Mouse (Mus musculus) liver, embryonic 12.5 days (tissue): ENCODE results near the gene Tspan2. TPM values are rescaled to one million over a fixed set of nuclear protein-coding genes. Genes with fewer than 3 reads are reported as not detected.

Source experiments
- ATAC-seq: fragments of 200-750 bp; cut with Nextera tagmentation; 2 replicates; pipeline ENCODE4 v1.8.0; 2017; ENCODE audit warnings: moderate number of reproducible peaks, mild to moderate bottlenecking, moderate library complexity
- H3K27ac ChIP-seq: fragments of 300-500 bp; sonication (generic); 2 replicates; pipeline ENCODE4 v1.5.1; 2016; ENCODE audit warnings: mild to moderate bottlenecking
- H3K27me3 ChIP-seq: fragments of 300-500 bp; sonication (generic); replicated peaks from 2 replicates; pipeline ENCODE4 v1.6.1; 2016; ENCODE audit warnings: mild to moderate bottlenecking, moderate library complexity
- H3K36me3 ChIP-seq: fragments of 300-500 bp; sonication (generic); 2 replicates; pipeline ENCODE4 v1.6.1; 2016; ENCODE audit warnings: mild to moderate bottlenecking, moderate library complexity
- H3K4me1 ChIP-seq: fragments of 300-500 bp; sonication (generic); 2 replicates; pipeline ENCODE4 v1.6.1; 2016
- H3K4me2 ChIP-seq: fragments of 300-500 bp; sonication (generic); 2 replicates; pipeline ENCODE4 v1.6.1; 2016; ENCODE audit warnings: mild to moderate bottlenecking, moderate library complexity
- H3K4me3 ChIP-seq: fragments of 300-500 bp; sonication (generic); 2 replicates; pipeline ENCODE4 v1.5.1; 2016; ENCODE audit warnings: mild to moderate bottlenecking, moderate library complexity
- H3K9ac ChIP-seq: fragments of 300-500 bp; sonication (generic); 2 replicates; pipeline ENCODE4 v1.6.1; 2016; ENCODE audit warnings: mild to moderate bottlenecking, moderate library complexity
- H3K9me3 ChIP-seq: fragments of 300-500 bp; sonication (generic); replicated peaks from 2 replicates; pipeline ENCODE4 v1.6.1; 2016; ENCODE audit warnings: mild to moderate bottlenecking, moderate library complexity
- WGBS: fragments of 180-500 bp; shearing (Covaris S2); methylation state at CpG from one replicate; pipeline ENCODE4 v1.1.7; 2016; ENCODE audit not compliant: insufficient replicate concordance; 5-methylcytosine and 5-hydroxymethylcytosine counted together
- polyA plus RNA-seq: library from polyadenylated mRNA; unstranded; fragments of >200 nt; fragmentation: Nextera tagmentation; extraction: Ambion mirVana; gene quantifications from 2 replicates; pipeline ENCODE4 v1.2.1, GENCODE M21; 2016

Gene Tspan2
- polyA plus RNA-seq, 1 experiment from 2014 or later, result 3.4 TPM

- ATAC-seq, result no peak
- H3K27ac ChIP-seq, result no peak overlapping the region
- H3K36me3 ChIP-seq, result no peaks in the 10 kb centered on the region
- H3K4me1 ChIP-seq, result 0 out of 2 replicates have a peak, but pooled peaks cover 8% of the 10 kb centered on the region
- no peak overlapping the region for H3K9ac ChIP-seq
- 84% methylated on average over 4 of the region's 4 CpGs for WGBS
- H3K4me2 ChIP-seq, result no peak overlapping the region
- no peaks in the 10 kb centered on the region for H3K27me3 ChIP-seq
- H3K9me3 ChIP-seq, result no peaks in the 10 kb centered on the region
- H3K4me3 ChIP-seq, result no peak overlapping the region
Measured at GRCm38 (mm10) chr3:102752053-102752452, 17.7 kb downstream of the Tspan2 start.

- H3K27ac ChIP-seq, result no peak overlapping the region
- H3K36me3 ChIP-seq, result no peaks in the 10 kb centered on the region
- 67% methylated on average over 5 of the region's 5 CpGs for WGBS
- no peak overlapping the region for H3K9ac ChIP-seq
- 0 out of 2 replicates have a peak, but pooled peaks cover 8% of the 10 kb centered on the region for H3K4me1 ChIP-seq
- ATAC-seq, result no peak
- H3K4me2 ChIP-seq, result no peak overlapping the region
- H3K27me3 ChIP-seq, result no peaks in the 10 kb centered on the region
- H3K9me3 ChIP-seq, result no peaks in the 10 kb centered on the region
- no peak overlapping the region for H3K4me3 ChIP-seq
Measured at GRCm38 (mm10) chr3:102752457-102752856, 18.1 kb downstream of the Tspan2 start.

- Histone ChIP-seq H3K27me3 (no peaks in the 10 kb centered on the region), H3K36me3 (0 out of 2 replicates have a peak, but pooled peaks cover 3% of the 10 kb centered on the region), H3K9me3 (no peaks in the 10 kb centered on the region), H3K27ac (no peak overlapping the region), H3K4me1 (0 out of 2 replicates have a peak, but pooled peaks cover 8% of the 10 kb centered on the region), H3K4me2 (no peak overlapping the region), H3K9ac (no peak overlapping the region), H3K4me3 (no peak overlapping the region)
- WGBS, result 11% methylated on average over 1 of the region's 1 CpGs
- no peak for ATAC-seq
Measured at GRCm38 (mm10) chr3:102755801-102756200, 21.5 kb downstream of the Tspan2 start.

GRCm38 (mm10) chr3:102757019-102757418, 22.7 kb downstream of the Tspan2 start:
- Histone ChIP-seq H3K9me3 (no peaks in the 10 kb centered on the region), H3K36me3 (0 out of 2 replicates have a peak, but pooled peaks cover 3% of the 10 kb centered on the region), H3K4me3 (no peak overlapping the region), H3K9ac (no peak overlapping the region), H3K4me1 (0 out of 2 replicates have a peak, but pooled peaks cover 8% of the 10 kb centered on the region), H3K27me3 (no peaks in the 10 kb centered on the region; the same call in 1 of the 2 replicates), H3K27ac (no peak overlapping the region), H3K4me2 (no peak overlapping the region)
- ATAC-seq, result no peak
- 68% methylated on average over 6 of the region's 6 CpGs for WGBS

- Histone ChIP-seq H3K4me3 (no peak overlapping the region), H3K9ac (no peak overlapping the region), H3K36me3 (0 out of 2 replicates have a peak, but pooled peaks cover 3% of the 10 kb centered on the region), H3K27ac (no peak overlapping the region), H3K4me1 (peaks cover 14% of the 10 kb centered on the region; the same call in 1 of the 2 replicates), H3K27me3 (no peaks in the 10 kb centered on the region; the same call in 1 of the 2 replicates), H3K9me3 (no peaks in the 10 kb centered on the region), H3K4me2 (no peak overlapping the region)
- WGBS, result 49% methylated on average over 3 of the region's 3 CpGs
- ATAC-seq, result no peak
Measured at GRCm38 (mm10) chr3:102760236-102760635, 25.9 kb downstream of the Tspan2 start.

- 0 out of 2 replicates have a peak, but pooled peaks cover 3% of the 10 kb centered on the region for H3K36me3 ChIP-seq
- no peak for ATAC-seq
- WGBS, result 54% methylated on average over 3 of the region's 3 CpGs
Measured at GRCm38 (mm10) chr3:102762388-102762787, 28.1 kb downstream of the Tspan2 start.

GRCm38 (mm10) chr3:102763713-102764400, 29.5 kb downstream of the Tspan2 start:
- Histone ChIP-seq H3K27ac (no peak overlapping the region), H3K9me3 (no peaks in the 10 kb centered on the region), H3K4me1 (peaks cover 9% of the 10 kb centered on the region; the same call in 1 of the 2 replicates), H3K36me3 (0 out of 2 replicates have a peak, but pooled peaks cover 3% of the 10 kb centered on the region), H3K4me2 (no peak overlapping the region), H3K9ac (no peak overlapping the region), H3K4me3 (no peak overlapping the region), H3K27me3 (no peaks in the 10 kb centered on the region; the same call in 1 of the 2 replicates)
- ATAC-seq, result no peak
- 31% methylated on average over 10 of the region's 10 CpGs for WGBS

More at GRCm38 (mm10) chr3:102762388-102762787, 28.1 kb downstream of the Tspan2 start:
- Histone ChIP-seq H3K9ac (no peak overlapping the region), H3K4me1 (peaks cover 9% of the 10 kb centered on the region; the same call in 1 of the 2 replicates), H3K9me3 (no peaks in the 10 kb centered on the region), H3K4me3 (no peak overlapping the region), H3K27ac (no peak overlapping the region), H3K27me3 (no peaks in the 10 kb centered on the region; the same call in 1 of the 2 replicates), H3K4me2 (no peak overlapping the region)

GRCm38 (mm10) chr3:102764850-102765249, 30.5 kb downstream of the Tspan2 start:
- Histone ChIP-seq H3K27me3 (no peaks in the 10 kb centered on the region; the same call in 1 of the 2 replicates), H3K9ac (no peak overlapping the region), H3K36me3 (no peaks in the 10 kb centered on the region), H3K27ac (no peak overlapping the region), H3K4me1 (peaks cover 9% of the 10 kb centered on the region; the same call in 1 of the 2 replicates), H3K4me3 (no peak overlapping the region), H3K9me3 (no peaks in the 10 kb centered on the region), H3K4me2 (no peak overlapping the region)
- ATAC-seq, result no peak
- 61% methylated on average over 7 of the region's 7 CpGs for WGBS

GRCm38 (mm10) chr3:102773018-102773417, 38.7 kb downstream of the Tspan2 start:
- no peak overlapping the region for H3K4me2 ChIP-seq
- H3K27ac ChIP-seq, result no peak overlapping the region
- H3K27me3 ChIP-seq, result no peaks in the 10 kb centered on the region
- H3K9me3 ChIP-seq, result no peaks in the 10 kb centered on the region
- H3K4me3 ChIP-seq, result no peak overlapping the region
- WGBS, result 50% methylated on average over 4 of the region's 4 CpGs
- H3K4me1 ChIP-seq, result no peaks in the 10 kb centered on the region
- no peak for ATAC-seq
- no peak overlapping the region for H3K9ac ChIP-seq
- H3K36me3 ChIP-seq, result no peaks in the 10 kb centered on the region

GRCm38 (mm10) chr3:102782618-102783017, 48.3 kb downstream of the Tspan2 start, which contains the start of gene Tshb:
Tshb (minus strand) TSS chr3:102782718.
- no peaks in the 10 kb centered on the region for H3K36me3 ChIP-seq
- H3K9ac ChIP-seq, result no peak within 1 kb of the TSS
- no peaks in the 10 kb centered on the region for H3K27me3 ChIP-seq
- no peaks in the 10 kb centered on the region for H3K4me1 ChIP-seq
- H3K4me2 ChIP-seq, result no peak within 1 kb of the TSS
- no peaks in the 10 kb centered on the region for H3K9me3 ChIP-seq
- ATAC-seq, result no peak
- no peak within 1 kb of the TSS for H3K4me3 ChIP-seq
- H3K27ac ChIP-seq, result no peak within 1 kb of the TSS
- 62% methylated on average over 2 of the region's 2 CpGs for WGBS

- H3K27me3 ChIP-seq, result no peaks in the 10 kb centered on the region
- WGBS, result 20% methylated on average over 4 of the region's 4 CpGs
- ATAC-seq, result no peak
Measured at GRCm38 (mm10) chr3:102787369-102787768, 53.0 kb downstream of the Tspan2 start.

GRCm38 (mm10) chr3:102803937-102804336, 69.6 kb downstream of the Tspan2 start:
- 0% methylated on average over 3 of the region's 3 CpGs for WGBS
- Histone ChIP-seq H3K9me3 (no peaks in the 10 kb centered on the region), H3K27me3 (no peaks in the 10 kb centered on the region), H3K4me3 (no peak overlapping the region), H3K36me3 (no peaks in the 10 kb centered on the region), H3K4me2 (no peak overlapping the region), H3K4me1 (no peaks in the 10 kb centered on the region), H3K9ac (no peak overlapping the region), H3K27ac (no peak overlapping the region)
- no peak for ATAC-seq

More at GRCm38 (mm10) chr3:102787369-102787768, 53.0 kb downstream of the Tspan2 start:
- H3K4me3 ChIP-seq, result no peak overlapping the region
- no peaks in the 10 kb centered on the region for H3K9me3 ChIP-seq
- H3K36me3 ChIP-seq, result no peaks in the 10 kb centered on the region
- H3K27ac ChIP-seq, result no peak overlapping the region
- no peak overlapping the region for H3K4me2 ChIP-seq
- H3K4me1 ChIP-seq, result no peaks in the 10 kb centered on the region
- H3K9ac ChIP-seq, result no peak overlapping the region
